Mouse (Mus musculus): ENCODE measurements around the gene Jam3.
A peak's percentile ranks its signal among the peaks of the same experiment; 100 is the strongest.

Jam3 gene

GRCm38 (mm10) chr9:27154763-27155530, at the start of gene Jam3:
Jam3 (minus strand) TSS chr9:27155421.
- peak; percentile 89 for DNase-seq

GRCm38 (mm10) chr9:27204201-27204600, 49.0 kb upstream of the Jam3 start:
- DNase-seq: no peak

DNA sequence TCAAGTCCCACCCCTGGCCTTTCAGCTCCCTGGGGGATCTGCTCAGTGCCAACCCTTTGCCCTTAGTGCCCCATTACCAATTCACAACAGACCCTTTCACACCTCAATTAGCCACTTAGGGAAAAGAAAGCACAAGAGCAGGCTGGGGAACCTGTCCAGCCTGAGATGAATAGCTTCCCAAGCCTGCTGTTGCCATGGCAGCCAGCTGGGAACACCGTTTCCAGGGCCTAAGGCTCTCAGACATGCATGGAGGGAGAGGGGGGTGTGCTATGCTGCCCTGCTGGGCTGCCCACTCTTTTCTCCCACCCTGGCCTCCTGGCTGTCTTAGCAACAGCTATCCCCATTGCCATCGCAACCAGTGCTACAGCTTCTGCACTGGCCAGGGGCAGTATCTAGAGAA, 47.9 kb upstream of the Jam3 start:
- DNase-seq: no peak

DNA sequence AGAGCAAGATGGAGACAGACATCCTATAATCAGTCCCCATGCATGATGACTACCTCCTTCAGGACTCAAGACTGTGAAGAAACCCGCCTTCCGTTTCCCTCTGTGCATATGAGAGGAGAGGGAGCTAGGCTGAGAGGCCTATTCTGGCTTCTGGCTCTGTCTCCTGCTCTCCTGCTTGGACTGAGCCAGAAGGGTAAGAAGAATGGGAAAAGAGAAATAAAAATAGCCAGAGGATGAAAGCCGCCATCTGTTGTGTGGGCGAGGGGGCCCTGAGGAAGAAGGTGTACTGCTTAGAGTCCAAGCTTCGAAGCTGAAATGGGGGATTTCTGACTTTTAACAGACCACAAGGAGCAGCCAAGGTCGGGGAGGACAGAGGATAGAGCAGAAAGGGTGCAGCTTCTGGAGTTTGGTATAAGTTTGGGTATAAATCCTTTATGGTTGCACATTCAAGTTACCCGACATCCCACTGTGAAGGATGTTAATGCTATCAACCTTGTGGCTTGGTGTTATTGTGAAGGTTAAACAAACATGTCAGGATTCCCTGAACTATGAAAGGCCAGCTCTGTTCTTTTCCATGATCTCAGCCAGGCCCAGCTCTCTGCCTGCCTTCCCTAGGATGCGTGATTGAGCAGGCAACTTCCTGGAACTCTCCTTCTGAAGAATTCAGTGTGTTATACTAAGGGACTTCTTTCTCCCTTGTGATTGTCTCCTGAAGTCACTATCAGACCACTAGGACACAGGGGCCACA, 46.4 kb upstream of the Jam3 start:
- no peak for DNase-seq

DNA sequence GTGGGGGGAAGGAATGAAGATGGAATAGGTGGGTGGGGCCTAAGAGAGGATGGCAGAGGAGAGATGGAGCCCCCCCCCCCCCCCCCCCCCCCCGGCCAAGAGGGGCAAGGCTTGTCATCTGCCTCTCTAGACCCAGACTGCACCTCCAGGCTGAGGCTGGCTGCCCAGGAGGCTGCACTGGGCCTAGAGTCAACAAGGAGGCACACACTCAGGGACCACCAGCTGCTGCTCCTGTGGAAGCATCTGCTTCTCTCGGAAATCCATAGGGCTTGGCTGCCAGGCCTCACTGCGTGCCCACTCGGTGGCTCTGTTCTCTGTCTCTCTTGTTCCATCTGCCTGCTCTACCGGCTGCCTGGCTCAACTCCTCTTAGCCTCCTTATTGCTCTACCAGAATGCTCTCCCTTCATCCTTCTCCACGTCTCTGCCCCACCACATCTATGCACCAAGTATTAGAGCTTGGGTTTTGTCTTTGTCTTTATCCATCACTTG, 38.4 kb upstream of the Jam3 start:
- DNase-seq: no peak

GRCm38 (mm10) chr9:27192761-27193591, 37.8 kb upstream of the Jam3 start:
- DNase-seq: no peak

- DNase-seq: peak; percentile 92
These were observed 37.0 kb upstream of the Jam3 start for GRCm38 (mm10) chr9:27192001-27192760.

- peak; percentile 79 for DNase-seq
These were observed 36.3 kb upstream of the Jam3 start for GRCm38 (mm10) chr9:27191501-27191981.

- DNase-seq: no peak
These were observed 35.2 kb upstream of the Jam3 start for GRCm38 (mm10) chr9:27190461-27190860.

- no peak for DNase-seq
These were observed 34.1 kb upstream of the Jam3 start for GRCm38 (mm10) chr9:27189306-27189705.

DNA sequence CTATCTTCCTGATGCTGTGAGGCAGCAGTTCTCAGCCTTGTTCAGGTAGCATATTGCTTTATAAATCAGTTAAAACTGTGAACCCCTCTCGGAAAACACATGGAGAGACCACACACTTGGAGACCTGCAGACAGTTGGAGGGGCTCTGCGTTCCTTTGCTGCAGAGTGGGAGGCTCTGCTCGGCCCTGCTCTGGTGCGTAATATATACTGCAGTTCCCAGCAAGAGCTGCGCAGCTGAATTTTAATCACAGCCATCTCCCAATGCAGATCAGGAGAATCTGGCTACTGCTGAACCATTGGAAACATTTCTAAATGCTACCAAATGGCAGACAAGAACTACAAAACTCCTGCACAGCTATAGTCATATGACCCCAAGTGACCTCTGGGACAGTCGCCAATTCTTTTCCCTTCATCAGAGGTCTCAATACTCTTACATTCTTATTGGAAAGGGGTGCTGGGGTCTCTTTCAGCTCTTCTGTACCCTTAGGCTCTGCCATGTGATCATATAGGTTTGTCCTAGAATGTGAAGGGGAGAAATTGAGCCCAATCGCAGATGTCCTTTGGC, 33.5 kb upstream of the Jam3 start:
- no peak for DNase-seq

DNA sequence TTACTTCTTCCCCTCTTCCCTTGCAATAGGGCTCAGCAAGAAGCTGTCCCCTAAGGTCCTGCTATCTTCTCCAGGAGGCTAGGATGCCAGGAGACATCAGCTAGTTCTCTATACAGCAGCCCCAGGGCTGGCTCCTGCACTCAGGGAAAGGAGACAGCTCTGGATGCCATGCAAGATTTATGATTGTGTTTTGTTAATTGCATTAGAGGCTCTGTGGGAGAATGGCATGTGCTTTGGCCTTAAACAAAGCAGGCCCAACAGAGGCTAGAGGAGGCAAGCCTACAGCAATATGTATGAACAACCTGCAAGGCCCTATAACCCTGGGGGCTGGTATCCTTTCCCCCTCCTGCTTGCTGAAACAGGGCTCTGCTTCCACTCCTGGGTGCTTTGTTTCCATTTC, 30.6 kb upstream of the Jam3 start:
- DNase-seq: no peak

DNA sequence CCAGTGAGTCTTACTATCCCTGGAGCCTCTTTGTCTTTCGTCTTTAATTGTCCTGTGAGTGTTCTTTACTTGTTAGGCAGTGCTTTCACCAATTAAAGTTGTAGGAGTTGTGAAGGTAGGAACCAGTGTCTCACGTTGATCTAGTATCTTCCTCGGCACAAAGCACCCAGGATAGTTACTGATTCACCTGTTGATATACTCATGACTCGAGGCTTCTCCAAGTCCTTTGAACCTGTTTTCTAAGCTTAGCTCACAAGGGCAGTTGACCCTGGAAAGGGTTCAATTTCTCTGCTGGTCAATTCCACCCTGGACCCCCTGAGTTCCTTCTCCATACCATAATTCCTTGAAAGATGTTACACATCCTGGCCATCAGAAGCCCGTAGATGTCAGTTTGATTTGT, 26.9 kb upstream of the Jam3 start:
- no peak for DNase-seq

DNA sequence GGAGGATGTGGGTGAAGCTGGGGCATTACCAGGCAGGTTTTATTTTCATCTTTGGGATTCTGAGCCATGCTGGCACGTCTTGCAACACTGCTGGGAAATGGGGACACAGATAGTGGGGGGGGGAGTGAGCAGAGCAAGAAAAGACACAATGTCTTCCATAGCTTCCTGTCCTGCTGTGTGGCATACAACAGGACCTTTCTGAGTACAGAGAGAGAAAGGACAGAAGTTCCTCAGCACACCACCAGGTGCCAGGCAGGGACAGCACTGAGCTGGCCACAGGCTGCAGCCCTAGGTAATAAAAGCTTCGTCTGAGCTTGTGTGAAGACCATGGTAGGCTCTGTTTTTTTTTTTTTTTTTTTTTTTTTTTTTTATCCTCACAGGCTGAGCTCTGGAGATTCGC, 25.3 kb upstream of the Jam3 start:
- no peak for DNase-seq

DNA sequence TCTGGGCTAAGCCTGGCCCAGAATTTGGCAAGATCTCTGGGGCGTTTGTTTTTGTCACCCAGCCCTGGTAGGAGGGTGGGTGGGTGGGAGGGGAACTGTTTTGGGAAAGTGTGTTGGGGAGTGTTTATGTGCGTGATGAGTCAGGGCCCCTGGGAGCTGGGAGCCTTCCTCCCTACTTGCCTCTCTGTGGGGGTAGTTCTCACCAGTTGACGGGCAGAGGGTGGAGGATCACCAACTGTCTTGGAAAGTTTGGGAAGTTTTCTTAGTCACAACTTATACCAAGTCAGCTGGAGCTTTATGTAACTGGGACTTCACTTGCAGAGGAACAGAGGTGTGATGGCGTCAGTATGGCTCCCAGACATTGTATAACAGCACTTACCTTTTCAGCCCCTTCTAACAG, 23.7 kb upstream of the Jam3 start:
- no peak for DNase-seq

- DNase-seq: peak; percentile 58
These were observed 20.9 kb upstream of the Jam3 start for GRCm38 (mm10) chr9:27176154-27176553.

DNA sequence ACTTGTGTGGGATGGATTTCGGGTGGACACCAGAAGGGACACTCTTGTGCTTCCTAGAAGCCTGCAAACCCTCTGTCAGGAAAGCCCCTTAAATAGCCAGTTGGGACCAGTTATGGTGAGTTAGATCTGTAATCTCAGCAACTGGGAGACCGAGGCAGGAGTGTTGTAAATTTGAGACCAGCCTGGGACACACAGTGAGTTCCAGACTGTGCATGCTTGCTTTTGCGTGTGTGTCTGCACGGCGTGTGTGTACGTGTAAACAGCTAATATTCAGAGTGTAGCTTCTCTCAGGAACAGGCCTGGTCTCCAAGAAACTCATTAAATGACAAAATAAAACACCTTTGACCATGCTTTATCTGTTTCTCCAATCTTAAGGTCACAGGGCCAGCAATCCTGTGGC, 20.5 kb upstream of the Jam3 start:
- no peak for DNase-seq

- no peak for DNase-seq
These were observed 20.0 kb upstream of the Jam3 start for GRCm38 (mm10) chr9:27175241-27175640.

DNA sequence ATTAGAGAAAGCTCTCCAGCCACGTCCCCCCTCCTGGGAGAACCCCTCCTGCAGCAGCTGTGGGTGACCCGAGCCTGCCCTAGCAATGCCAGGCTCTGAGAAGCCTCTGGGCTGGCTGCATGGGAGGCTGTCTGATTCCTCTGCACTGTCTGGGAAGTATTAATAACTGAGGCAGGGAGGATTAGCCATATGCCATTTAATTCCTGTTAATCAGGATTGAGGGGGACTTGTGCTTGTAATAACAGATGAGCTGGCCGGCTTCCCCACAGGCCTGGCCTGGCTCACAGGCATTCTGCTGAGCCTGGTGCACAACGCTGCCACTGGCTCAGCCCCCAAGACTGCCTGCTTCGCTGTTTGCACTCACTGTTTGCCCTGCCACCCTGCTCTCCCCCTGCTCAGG, 18.9 kb upstream of the Jam3 start:
- no peak for DNase-seq

DNA sequence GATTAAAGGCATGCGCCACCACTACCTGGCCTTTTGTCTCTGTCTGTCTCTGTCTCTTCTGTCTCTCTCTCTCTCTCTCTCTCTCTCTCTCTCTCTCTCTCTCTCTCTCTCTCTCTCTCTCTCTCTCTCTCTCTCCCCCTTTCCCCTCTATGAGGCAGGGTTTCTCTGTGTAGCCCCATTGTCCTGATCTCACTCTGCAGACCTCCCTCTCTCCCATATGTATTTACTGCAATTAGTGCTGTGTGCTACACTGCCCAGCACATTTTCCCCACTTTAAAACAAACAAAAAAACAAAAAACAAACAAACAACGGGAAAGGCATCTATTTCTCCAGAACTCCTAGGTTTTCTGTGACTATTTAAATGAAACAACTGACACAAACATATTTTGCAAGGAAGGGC, 18.4 kb upstream of the Jam3 start:
- no peak for DNase-seq

GRCm38 (mm10) chr9:27172839-27173238, 17.6 kb upstream of the Jam3 start:
- no peak for DNase-seq

GRCm38 (mm10) chr9:27170726-27171125, 15.5 kb upstream of the Jam3 start:
- no peak for DNase-seq
